Mouse (Mus musculus): ENCODE results near the gene Acadvl.

The Acadvl gene

GRCm38 (mm10) chr11:70014880-70015558 is at the start of gene Acadvl:
TSS of gene Acadvl (minus strand) at chr11:70015411.
- peak; percentile 48 to 67 for DNase-seq (ENCODE audit: low read depth in 2 of 2, low spot score in 2 of 2)

- no peak for DNase-seq (ENCODE audit: low read depth in 2 of 2, low spot score in 2 of 2)
These were observed 47.8 kb upstream of the Acadvl start for GRCm38 (mm10) chr11:70063053-70063452.

- DNase-seq (ENCODE audit: low read depth in 2 of 2, low spot score in 2 of 2), result no peak
These were observed 44.7 kb upstream of the Acadvl start for GRCm38 (mm10) chr11:70059930-70060329.

GRCm38 (mm10) chr11:70057805-70058204 is 42.6 kb upstream of the Acadvl start:
- no peak for DNase-seq (ENCODE audit: low read depth in 2 of 2, low spot score in 2 of 2)

- DNase-seq (ENCODE audit: low read depth in 2 of 2, low spot score in 2 of 2), result peak; percentile 71 to 77
These were observed 40.5 kb upstream of the Acadvl start for GRCm38 (mm10) chr11:70055618-70056214.

- DNase-seq (ENCODE audit: low read depth in 2 of 2, low spot score in 2 of 2), result no peak
These were observed 38.8 kb upstream of the Acadvl start, which contains the start of gene Asgr1 for GRCm38 (mm10) chr11:70053898-70054570. TSS of gene Asgr1 (plus strand) at chr11:70054085.

- no peak for DNase-seq (ENCODE audit: low read depth in 2 of 2, low spot score in 2 of 2)
These were observed 37.9 kb upstream of the Acadvl start for GRCm38 (mm10) chr11:70053156-70053555.

- peak in 1 of 2 experiments; percentile 26 for DNase-seq (ENCODE audit: low read depth in 2 of 2, low spot score in 2 of 2)
These were observed 34.6 kb upstream of the Acadvl start for GRCm38 (mm10) chr11:70049816-70050215.

GRCm38 (mm10) chr11:70049366-70049765 is 34.2 kb upstream of the Acadvl start:
- DNase-seq (ENCODE audit: low read depth in 2 of 2, low spot score in 2 of 2), result no peak

GRCm38 (mm10) chr11:70045435-70045834 is 30.2 kb upstream of the Acadvl start:
- DNase-seq (ENCODE audit: low read depth in 2 of 2, low spot score in 2 of 2), result no peak

GRCm38 (mm10) chr11:70043665-70044064 is 28.5 kb upstream of the Acadvl start:
- DNase-seq (ENCODE audit: low read depth in 2 of 2, low spot score in 2 of 2), result no peak

- DNase-seq (ENCODE audit: low read depth in 2 of 2, low spot score in 2 of 2), result no peak
These were observed 27.3 kb upstream of the Acadvl start for GRCm38 (mm10) chr11:70042309-70043085.

- DNase-seq (ENCODE audit: low read depth in 2 of 2, low spot score in 2 of 2), result no peak
These were observed 25.0 kb upstream of the Acadvl start for GRCm38 (mm10) chr11:70040184-70040583.

- DNase-seq (ENCODE audit: low read depth in 2 of 2, low spot score in 2 of 2), result no peak
These were observed 24.4 kb upstream of the Acadvl start for GRCm38 (mm10) chr11:70039631-70040030.

GRCm38 (mm10) chr11:70038174-70038573 is 23.0 kb upstream of the Acadvl start:
- DNase-seq (ENCODE audit: low read depth in 2 of 2, low spot score in 2 of 2), result no peak

GRCm38 (mm10) chr11:70031321-70031670 is 16.1 kb upstream of the Acadvl start:
- no peak for DNase-seq (ENCODE audit: low read depth in 2 of 2, low spot score in 2 of 2)

GRCm38 (mm10) chr11:70030651-70031320 is 15.6 kb upstream of the Acadvl start:
- DNase-seq (ENCODE audit: low read depth in 2 of 2, low spot score in 2 of 2), result no peak

GRCm38 (mm10) chr11:70029829-70030550 is 14.8 kb upstream of the Acadvl start:
- no peak for DNase-seq (ENCODE audit: low read depth in 2 of 2, low spot score in 2 of 2)

GRCm38 (mm10) chr11:70029130-70029801 is 14.1 kb upstream of the Acadvl start:
- peak; percentile 75 to 85 for DNase-seq (ENCODE audit: low read depth in 2 of 2, low spot score in 2 of 2)
